Mouse (Mus musculus) limb, embryonic 14.5 days (tissue): ENCODE results near the gene Nck2. TPM values are rescaled to one million over a fixed set of nuclear protein-coding genes. Genes with fewer than 3 reads are reported as not detected.

Experiments
- ATAC-seq: fragments of 200-750 bp; cut with Nextera tagmentation; 2 replicates; pipeline ENCODE4 v1.8.0; 2017; ENCODE audit warnings: low read depth, moderate number of reproducible peaks, moderate TSS enrichment; ENCODE audit not compliant: low FRiP score
- DNase-seq: peaks from one replicate; pipeline ENCODE4 v3.0.0-alpha.2; 2015; ENCODE audit warnings: low spot score
- H3K27ac ChIP-seq: fragments of 300-500 bp; sonication (generic); replicated peaks from 2 replicates; pipeline ENCODE4 v1.5.1; 2014; ENCODE audit warnings: low read depth, mild to moderate bottlenecking, low read length, moderate library complexity, mixed read lengths
- H3K27me3 ChIP-seq: fragments of 300-500 bp; sonication (generic); 2 replicates; pipeline ENCODE4 v1.6.1; 2014; ENCODE audit warnings: low read length, mixed read lengths; ENCODE audit not compliant: control insufficient read depth, insufficient read depth
- H3K36me3 ChIP-seq: fragments of 300-500 bp; sonication (generic); 2 replicates; pipeline ENCODE4 v1.6.1; 2014; ENCODE audit warnings: mild to moderate bottlenecking, low read length, moderate library complexity, mixed read lengths; ENCODE audit not compliant: control insufficient read depth, insufficient read depth
- H3K4me1 ChIP-seq: fragments of 300-500 bp; sonication (generic); 2 replicates; pipeline ENCODE4 v1.6.1; 2014; ENCODE audit warnings: antibody characterized with exemption, low read length, mixed read lengths; ENCODE audit not compliant: control insufficient read depth, insufficient read depth
- H3K4me2 ChIP-seq: fragments of 300-500 bp; sonication (generic); replicated peaks from 2 replicates; pipeline ENCODE4 v1.6.1; 2014; ENCODE audit warnings: low read depth, mild to moderate bottlenecking, low read length, moderate library complexity; ENCODE audit not compliant: severe bottlenecking
- H3K4me3 ChIP-seq: fragments of 300-500 bp; sonication (generic); replicated peaks from 2 replicates; pipeline ENCODE4 v1.5.1; 2014; ENCODE audit warnings: low read length
- H3K9ac ChIP-seq: fragments of 300-500 bp; sonication (generic); 2 replicates; pipeline ENCODE4 v1.6.1; 2014; ENCODE audit warnings: mild to moderate bottlenecking, low read depth, low read length, moderate library complexity; ENCODE audit not compliant: severe bottlenecking
- H3K9me3 ChIP-seq: fragments of 300-500 bp; sonication (generic); 2 replicates; pipeline ENCODE4 v1.6.1; 2016; ENCODE audit warnings: low read length; ENCODE audit not compliant: control insufficient read depth
- POLR2A ChIP-seq: fragments of 200-500 bp; IDR thresholded peaks from 2 replicates; pipeline ENCODE4 v1.8.0; 2012; ENCODE audit warnings: inconsistent platforms, mild to moderate bottlenecking, moderate library complexity, borderline replicate concordance; ENCODE audit not compliant: insufficient read depth, insufficient read length; ENCODE audit errors: extremely low read depth
- WGBS: fragments of 180-500 bp; shearing (Covaris S2); extraction: QIAGEN DNeasy Blood & Tissue Kit; methylation state at CpG from one replicate; pipeline ENCODE4 v1.1.7; 2014; 5-methylcytosine and 5-hydroxymethylcytosine counted together
- polyA plus RNA-seq, 2 experiments: library from polyadenylated mRNA; depleted of rRNA in 1 of 2; stranded (reverse) in 1 of 2; unstranded in 1 of 2; fragments of >200 nt; fragmentation: Nextera tagmentation in 1 of 2; extraction: Ambion mirVana in 1 of 2; gene quantifications; 2 replicates each; pipeline versions ENCODE4 v1.2.1 to v1.2.3; 2012 to 2014

Gene Nck2
- polyA plus RNA-seq, 2 experiments, result 38.8 to 43.3 TPM

GRCm38 (mm10) chr1:43446731-43447601 is 2.6 kb downstream of the Nck2 start:
- ATAC-seq, result no peak
- H3K4me2 ChIP-seq, result peak overlapping the region; percentile 91
- H3K9ac ChIP-seq, result peak overlapping the region; percentile 97
- peak overlapping the region; percentile 97 for H3K4me3 ChIP-seq
- no peak for TF ChIP-seq POLR2A
- peaks cover 18% of the 10 kb centered on the region for H3K4me1 ChIP-seq
- no peaks in the 10 kb centered on the region for H3K27me3 ChIP-seq
- WGBS, result 8% methylated on average over 16 of the region's 16 CpGs
- no peaks in the 10 kb centered on the region for H3K36me3 ChIP-seq
- H3K9me3 ChIP-seq, result no peaks in the 10 kb centered on the region
- peak; percentile 49 for DNase-seq
- H3K27ac ChIP-seq, result peak overlapping the region; percentile 95

GRCm38 (mm10) chr1:43447602-43448287 is 3.4 kb downstream of the Nck2 start:
- Histone ChIP-seq H3K9ac (peak overlapping the region; percentile 97), H3K4me3 (peak overlapping the region; percentile 97), H3K36me3 (no peaks in the 10 kb centered on the region), H3K27me3 (no peaks in the 10 kb centered on the region), H3K4me1 (peaks cover 18% of the 10 kb centered on the region), H3K4me2 (peak overlapping the region; percentile 91), H3K9me3 (no peaks in the 10 kb centered on the region), H3K27ac (no peak overlapping the region)
- ATAC-seq (no peak), DNase-seq (no peak)
- no peak for TF ChIP-seq POLR2A
- WGBS, result 29% methylated on average over 9 of the region's 9 CpGs

- H3K36me3 ChIP-seq, result no peaks in the 10 kb centered on the region
- no peak for ATAC-seq
- H3K9me3 ChIP-seq, result no peaks in the 10 kb centered on the region
- WGBS, result 80% methylated on average over 1 of the region's 1 CpGs
- no peak for TF ChIP-seq POLR2A
- no peak overlapping the region for H3K9ac ChIP-seq
- no peak overlapping the region for H3K27ac ChIP-seq
- peaks cover 11% of the 10 kb centered on the region for H3K4me1 ChIP-seq
- no peaks in the 10 kb centered on the region for H3K27me3 ChIP-seq
- H3K4me3 ChIP-seq, result no peak overlapping the region
- H3K4me2 ChIP-seq, result no peak overlapping the region
- no peak for DNase-seq
Observed at GRCm38 (mm10) chr1:43450811-43451210, 6.4 kb downstream of the Nck2 start.

- DNase-seq (no peak), ATAC-seq (no peak)
- no peak for TF ChIP-seq POLR2A
- Histone ChIP-seq H3K27me3 (no peaks in the 10 kb centered on the region), H3K27ac (no peak overlapping the region), H3K9ac (no peak overlapping the region), H3K9me3 (no peaks in the 10 kb centered on the region), H3K4me2 (no peak overlapping the region), H3K4me1 (peaks cover 5% of the 10 kb centered on the region), H3K36me3 (no peaks in the 10 kb centered on the region), H3K4me3 (no peak overlapping the region)
- whole genome bisulfite sequencing, result 82% methylated on average over 3 of the region's 3 CpGs
Observed at GRCm38 (mm10) chr1:43453683-43454082, 9.3 kb downstream of the Nck2 start.

- no peak overlapping the region for H3K27ac ChIP-seq
- H3K9ac ChIP-seq, result no peak overlapping the region
- no peaks in the 10 kb centered on the region for H3K36me3 ChIP-seq
- no peak for DNase-seq
- H3K4me2 ChIP-seq, result no peak overlapping the region
- TF ChIP-seq POLR2A, result no peak
- no peak overlapping the region for H3K4me3 ChIP-seq
- no peaks in the 10 kb centered on the region for H3K9me3 ChIP-seq
- H3K27me3 ChIP-seq, result no peaks in the 10 kb centered on the region
- WGBS, result 83% methylated on average over 8 of the region's 8 CpGs
- no peak for ATAC-seq
- peaks cover 5% of the 10 kb centered on the region for H3K4me1 ChIP-seq
Observed at GRCm38 (mm10) chr1:43454741-43455140, 10.4 kb downstream of the Nck2 start.
